Mouse (Mus musculus) MEL (cell line): Measurements from ENCODE around the gene Gadd45gip1.

ENCODE experiments used
- CTCF ChIP-seq, 3 experiments: IDR thresholded peaks in 2 of 3; conservative IDR thresholded peaks in 1 of 3; 2 replicates each; pipeline ENCODE4 v1.5.1; 2011 to 2012; ENCODE audit warnings: low read length in 3 of 3, low read depth in 2 of 3, mild to moderate bottlenecking in 2 of 3, improper control_type of control experiment in 1 of 3, inconsistent platforms in 1 of 3, mixed read lengths in 1 of 3, moderate library complexity in 1 of 3; ENCODE audit not compliant: control insufficient read depth in 1 of 3, insufficient read depth in 1 of 3, poor library complexity in 1 of 3, severe bottlenecking in 1 of 3
- EP300 ChIP-seq, 2 experiments: IDR thresholded peaks; 2 replicates each; pipeline ENCODE4 v1.6.1; 2011; ENCODE audit warnings: improper control_type of control experiment in 2 of 2, low read length in 2 of 2, low read depth in 1 of 2, mild to moderate bottlenecking in 1 of 2
- ETS1 ChIP-seq: IDR thresholded peaks from 2 replicates; pipeline ENCODE4 v1.6.1; 2012; ENCODE audit warnings: low read depth, mild to moderate bottlenecking, inconsistent platforms, low read length, improper control_type of control experiment, moderate library complexity
- JUND ChIP-seq: IDR thresholded peaks from 2 replicates; pipeline ENCODE4 v1.6.1; 2011; ENCODE audit warnings: low read depth, mild to moderate bottlenecking, improper control_type of control experiment, low read length
- MXI1 ChIP-seq: IDR thresholded peaks from 2 replicates; pipeline ENCODE4 v1.6.1; 2011; ENCODE audit warnings: mild to moderate bottlenecking, low read depth, low read length, improper control_type of control experiment
- MYB ChIP-seq: IDR thresholded peaks from 2 replicates; pipeline ENCODE4 v1.6.1; 2011; ENCODE audit warnings: mild to moderate bottlenecking, low read depth, low read length, improper control_type of control experiment
- MYC ChIP-seq: IDR thresholded peaks from 2 replicates; pipeline ENCODE4 v1.6.1; 2011; ENCODE audit warnings: low read depth, mild to moderate bottlenecking, low read length, improper control_type of control experiment, moderate library complexity
- POLR2A ChIP-seq, 2 experiments: IDR thresholded peaks; 2 replicates each; pipeline ENCODE4 v1.6.1; 2011 to 2012; ENCODE audit warnings: low read length in 2 of 2, mild to moderate bottlenecking in 2 of 2, control low read depth in 1 of 2, improper control_type of control experiment in 1 of 2, low read depth in 1 of 2, moderate library complexity in 1 of 2; ENCODE audit not compliant: control insufficient read depth in 1 of 2, insufficient read depth in 1 of 2, poor library complexity in 1 of 2
- POLR2AphosphoS2 ChIP-seq: IDR thresholded peaks from 2 replicates; pipeline ENCODE4 v1.6.1; 2011; ENCODE audit warnings: low read length, improper control_type of control experiment
- POLR2AphosphoS5 ChIP-seq: IDR thresholded peaks from 2 replicates; pipeline ENCODE4 v1.6.1; 2012; ENCODE audit warnings: low read depth, borderline replicate concordance, mild to moderate bottlenecking, inconsistent platforms, low read length, moderate library complexity, mixed read lengths
- USF1 ChIP-seq: IDR thresholded peaks from 2 replicates; pipeline ENCODE4 v1.6.1; 2014; ENCODE audit warnings: low read depth, mild to moderate bottlenecking, inconsistent platforms, low read length, improper control_type of control experiment, moderate library complexity
- ZMIZ1 ChIP-seq: IDR thresholded peaks from 2 replicates; pipeline ENCODE4 v1.6.1; 2012; ENCODE audit warnings: low read depth, mild to moderate bottlenecking, inconsistent platforms, low read length, improper control_type of control experiment, moderate library complexity

DNA sequence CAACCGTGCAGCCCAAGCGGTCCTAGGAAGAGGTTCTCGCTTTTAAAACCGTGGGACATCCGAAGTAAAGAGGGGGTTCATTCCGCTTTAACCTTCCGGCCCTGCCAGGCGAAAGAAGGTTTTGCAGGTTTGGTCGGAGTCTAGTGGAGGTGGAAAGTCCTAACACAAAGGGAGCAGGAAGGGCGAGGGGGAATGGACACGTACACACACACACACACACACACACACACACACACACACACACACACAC lies 45.9 kb upstream of the Gadd45gip1 start:
- TF ChIP-seq EP300 (IDR thresholded peaks at IDR 0.05; ENCODE audit: low read depth in 1 of 2, low read length in 2 of 2) (no peak), MXI1 (no peak), JUND (no peak), POLR2AphosphoS5 (no peak), POLR2AphosphoS2 (no peak), MYB (no peak), CTCF (IDR thresholded peaks at IDR 0.05 in 2 of 3, conservative IDR thresholded peaks at IDR 0.05 in 1 of 3; ENCODE audit: control insufficient read depth in 1 of 3, insufficient read depth in 1 of 3, low read depth in 2 of 3, low read length in 3 of 3, poor library complexity in 1 of 3, severe bottlenecking in 1 of 3) (no peak), MYC (no peak), ZMIZ1 (no peak), ETS1 (no peak), USF1 (no peak), POLR2A (IDR thresholded peaks at IDR 0.05; ENCODE audit: control insufficient read depth in 1 of 2, insufficient read depth in 1 of 2, low read depth in 1 of 2, low read length in 2 of 2, poor library complexity in 1 of 2) (no peak)
